Mouse (Mus musculus): ENCODE data around the gene Cct3. TPM values are rescaled to one million over a fixed set of nuclear protein-coding genes. Genes with fewer than 3 reads are reported as not detected.
"Not testable (repeated sequence)": the region's sequence is repeated elsewhere in the genome, so short reads cannot be mapped to it uniquely, and the experiment has no call there.

Cct3 gene
- polyA plus RNA-seq, 1 experiment from 2014 or later: 151 TPM

- Histone ChIP-seq H3K4me1 (ENCODE audit: insufficient read depth) (peaks cover 5% of the 10 kb centered on the region; the same call in 1 of the 2 replicates), H3K9me3 (ENCODE audit: low read length) (no peaks in the 10 kb centered on the region), H3K27ac (ENCODE audit: low read depth) (no peak overlapping the region), H3K4me2 (ENCODE audit: low read depth, low read length) (no peak overlapping the region), H3K36me3 (replicated peaks; ENCODE audit: insufficient read depth, low read length) (no peaks in the 10 kb centered on the region), H3K4me3 (ENCODE audit: low read depth, low read length) (no peak overlapping the region), H3K27me3 (ENCODE audit: insufficient read depth, low read length) (peaks cover 16% of the 10 kb centered on the region; the same call in 1 of the 2 replicates), H3K9ac (replicated peaks) (no peak overlapping the region)
- 34% methylated on average over 7 of the region's 7 CpGs for WGBS (ENCODE audit: insufficient replicate concordance)
- TF ChIP-seq CTCF (IDR thresholded peaks at IDR 0.05; ENCODE audit: low read depth) (no peak), EP300 (IDR thresholded peaks at IDR 0.05; ENCODE audit: low read depth) (no peak)
- DNase-seq (no peak), ATAC-seq (no peak)
Measured at GRCm38 (mm10) chr3:88256382-88256781, 40.5 kb upstream of the Cct3 start.

- Histone ChIP-seq H3K4me2 (ENCODE audit: low read depth, low read length) (no peak overlapping the region), H3K9ac (replicated peaks) (no peak overlapping the region), H3K27ac (ENCODE audit: low read depth) (no peak overlapping the region), H3K9me3 (ENCODE audit: low read length) (no peaks in the 10 kb centered on the region), H3K36me3 (replicated peaks; ENCODE audit: insufficient read depth, low read length) (no peaks in the 10 kb centered on the region), H3K27me3 (ENCODE audit: insufficient read depth, low read length) (0 out of 2 replicates have a peak, but pooled peaks cover 4% of the 10 kb centered on the region), H3K4me1 (ENCODE audit: insufficient read depth) (no peaks in the 10 kb centered on the region), H3K4me3 (ENCODE audit: low read depth, low read length) (no peak overlapping the region)
- TF ChIP-seq EP300 (IDR thresholded peaks at IDR 0.05; ENCODE audit: low read depth): no peak
- no peak for TF ChIP-seq CTCF (IDR thresholded peaks at IDR 0.05; ENCODE audit: low read depth)
- no peak for DNase-seq
- 50% methylated on average over 3 of the region's 3 CpGs for WGBS (ENCODE audit: insufficient replicate concordance)
- no peak for ATAC-seq
Measured at GRCm38 (mm10) chr3:88262346-88262745, 34.6 kb upstream of the Cct3 start.

GRCm38 (mm10) chr3:88268014-88268413 is 28.9 kb upstream of the Cct3 start:
- WGBS (ENCODE audit: insufficient replicate concordance): 44% methylated on average over 6 of the region's 6 CpGs
- H3K9me3 ChIP-seq (ENCODE audit: low read length); ATAC-seq: not testable (repeated sequence)

GRCm38 (mm10) chr3:88268991-88269390 is 27.9 kb upstream of the Cct3 start:
- ATAC-seq (no peak), DNase-seq (no peak)
- no peak overlapping the region for H3K4me2 ChIP-seq (ENCODE audit: low read depth, low read length)
- no peaks in the 10 kb centered on the region for H3K9me3 ChIP-seq (ENCODE audit: low read length)
- WGBS (ENCODE audit: insufficient replicate concordance): 75% methylated on average over 5 of the region's 5 CpGs
- H3K4me1 ChIP-seq (ENCODE audit: insufficient read depth): no peaks in the 10 kb centered on the region
- H3K36me3 ChIP-seq (replicated peaks; ENCODE audit: insufficient read depth, low read length): no peaks in the 10 kb centered on the region
- H3K27ac ChIP-seq (ENCODE audit: low read depth): no peak overlapping the region
- no peaks in the 10 kb centered on the region for H3K27me3 ChIP-seq (ENCODE audit: insufficient read depth, low read length)
- H3K4me3 ChIP-seq (ENCODE audit: low read depth, low read length): no peak overlapping the region
- TF ChIP-seq EP300 (IDR thresholded peaks at IDR 0.05; ENCODE audit: low read depth): no peak
- no peak overlapping the region for H3K9ac ChIP-seq (replicated peaks)

More at GRCm38 (mm10) chr3:88268014-88268413, 28.9 kb upstream of the Cct3 start:
- H3K27me3 ChIP-seq (ENCODE audit: insufficient read depth, low read length); H3K27ac ChIP-seq (ENCODE audit: low read depth); DNase-seq; H3K9ac ChIP-seq (replicated peaks); H3K4me1 ChIP-seq (ENCODE audit: insufficient read depth); H3K36me3 ChIP-seq (replicated peaks; ENCODE audit: insufficient read depth, low read length); H3K4me3 ChIP-seq (ENCODE audit: low read depth, low read length); H3K4me2 ChIP-seq (ENCODE audit: low read depth, low read length): not testable (repeated sequence)

- 53% methylated on average over 2 of the region's 2 CpGs for WGBS (ENCODE audit: insufficient replicate concordance)
- not testable (repeated sequence) for H3K4me2 ChIP-seq (ENCODE audit: low read depth, low read length); H3K36me3 ChIP-seq (replicated peaks; ENCODE audit: insufficient read depth, low read length); H3K27ac ChIP-seq (ENCODE audit: low read depth); H3K9ac ChIP-seq (replicated peaks); H3K9me3 ChIP-seq (ENCODE audit: low read length); H3K27me3 ChIP-seq (ENCODE audit: insufficient read depth, low read length); H3K4me1 ChIP-seq (ENCODE audit: insufficient read depth); ATAC-seq; H3K4me3 ChIP-seq (ENCODE audit: low read depth, low read length); DNase-seq
Measured at GRCm38 (mm10) chr3:88271298-88271697, 25.6 kb upstream of the Cct3 start.

GRCm38 (mm10) chr3:88271859-88272258 is 25.1 kb upstream of the Cct3 start:
- Histone ChIP-seq H3K4me2 (ENCODE audit: low read depth, low read length) (no peak overlapping the region), H3K9ac (replicated peaks) (no peak overlapping the region), H3K27ac (ENCODE audit: low read depth) (no peak overlapping the region), H3K27me3 (ENCODE audit: insufficient read depth, low read length) (no peaks in the 10 kb centered on the region), H3K4me1 (ENCODE audit: insufficient read depth) (no peaks in the 10 kb centered on the region), H3K9me3 (ENCODE audit: low read length) (no peaks in the 10 kb centered on the region), H3K36me3 (replicated peaks; ENCODE audit: insufficient read depth, low read length) (no peaks in the 10 kb centered on the region), H3K4me3 (ENCODE audit: low read depth, low read length) (no peak overlapping the region)
- no peak for DNase-seq
- 81% methylated on average over 3 of the region's 3 CpGs for WGBS (ENCODE audit: insufficient replicate concordance)
- no peak for ATAC-seq
- TF ChIP-seq CTCF (IDR thresholded peaks at IDR 0.05; ENCODE audit: low read depth) (no peak), EP300 (IDR thresholded peaks at IDR 0.05; ENCODE audit: low read depth) (no peak)

- no peak overlapping the region for H3K27ac ChIP-seq (ENCODE audit: low read depth)
- no peaks in the 10 kb centered on the region for H3K36me3 ChIP-seq (replicated peaks; ENCODE audit: insufficient read depth, low read length)
- no peak overlapping the region for H3K9ac ChIP-seq (replicated peaks)
- H3K4me1 ChIP-seq (ENCODE audit: insufficient read depth): no peaks in the 10 kb centered on the region
- ATAC-seq (no peak), DNase-seq (no peak)
- no peak overlapping the region for H3K4me3 ChIP-seq (ENCODE audit: low read depth, low read length)
- no peaks in the 10 kb centered on the region for H3K9me3 ChIP-seq (ENCODE audit: low read length)
- TF ChIP-seq CTCF (IDR thresholded peaks at IDR 0.05; ENCODE audit: low read depth): peak; percentile 53
- TF ChIP-seq EP300 (IDR thresholded peaks at IDR 0.05; ENCODE audit: low read depth): no peak
- 85% methylated on average over 4 of the region's 4 CpGs for WGBS (ENCODE audit: insufficient replicate concordance)
- H3K27me3 ChIP-seq (ENCODE audit: insufficient read depth, low read length): no peaks in the 10 kb centered on the region
- no peak overlapping the region for H3K4me2 ChIP-seq (ENCODE audit: low read depth, low read length)
Measured at GRCm38 (mm10) chr3:88274002-88274401, 22.9 kb upstream of the Cct3 start.
